ENCODE assay signal across 36 mouse cellular contexts in the genomic region with DNA sequence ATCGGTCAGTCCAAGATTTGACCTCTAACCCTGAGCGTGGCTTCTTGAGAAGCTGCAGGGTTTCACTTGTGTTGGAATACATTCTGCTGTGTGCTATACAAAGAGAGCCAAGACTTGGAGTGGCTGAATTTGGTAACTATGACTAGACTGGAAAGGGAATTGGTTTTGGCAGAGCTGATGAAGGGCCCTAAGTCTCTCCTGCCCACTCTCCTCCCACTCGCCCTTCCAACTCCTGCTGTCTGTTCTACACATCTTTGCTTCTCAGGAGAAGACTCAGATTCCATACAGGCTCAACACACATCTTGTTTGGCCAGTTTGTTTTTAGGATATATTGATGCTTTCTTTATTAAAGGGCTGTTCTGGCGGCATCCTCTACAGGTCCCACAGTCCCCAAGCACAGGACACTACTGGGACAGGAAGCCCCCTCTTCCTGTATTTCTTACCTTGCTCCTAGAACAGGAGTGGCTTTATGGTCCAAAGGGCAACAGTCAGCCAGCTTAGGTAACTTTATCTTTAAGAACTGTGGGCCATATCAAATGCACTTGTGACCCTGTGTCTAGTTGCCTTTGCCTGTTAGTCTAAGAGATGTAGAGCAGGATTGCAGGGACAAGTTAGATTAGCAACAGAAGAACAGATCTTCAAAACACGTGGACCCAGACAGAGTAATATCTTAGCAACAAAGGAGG. TPM values are rescaled to one million over a fixed set of nuclear protein-coding genes. Genes with fewer than 3 reads are reported as not detected.
DNase-seq lines count a peak whose midpoint lies in the region; ATAC-seq lines count a peak whose summit lies in the region.
"Had no signal": no experiment of that assay in that cellular context is flagged by ENCODE, and none has a peak within 500 bp of the region (broad histone marks: within the 10 kb centered on the region; RNA-seq: fewer than 3 reads in every experiment).

No protein-coding gene starts in this region.

- WGBS in neural tube, embryonic 15.5 days = 69% methylated on average over 5 of the region's 5 CpGs

- no peak for ATAC-seq in neural tube, embryonic 15.5 days (ENCODE audit: low FRiP score)
- ATAC-seq: inflammation-experienced regulatory T-cells, adult 6 months; liver, postnatal 0 days; lung, postnatal 0 days; midbrain, embryonic 16.5 days; Patski had no signal

- no peaks in the 10 kb centered on the region for H3K4me1 ChIP-seq in neural tube, embryonic 15.5 days
- H3K4me1 ChIP-seq: embryonic facial prominence, embryonic 12.5 days; forebrain, embryonic 12.5 days; heart, embryonic 10.5 days; limb, embryonic 12.5 days; neural tube, embryonic 13.5 days; stomach, embryonic 15.5 days had no signal

- H3K27ac ChIP-seq in neural tube, embryonic 15.5 days (replicated peaks) = no peak overlapping the region
- H3K27ac ChIP-seq: embryonic facial prominence, embryonic 12.5 days; forebrain, embryonic 12.5 days; gastrocnemius, adult 2 months; heart, embryonic 10.5 days; hindbrain, embryonic 14.5 days; limb, embryonic 12.5 days; macrophage; midbrain, embryonic 10.5 days; neural tube, embryonic 13.5 days; stomach, embryonic 15.5 days had no signal

- peaks cover 72% of the 10 kb centered on the region for H3K36me3 ChIP-seq in neural tube, embryonic 15.5 days

- H3K27me3 ChIP-seq in neural tube, embryonic 15.5 days (replicated peaks) = no peaks in the 10 kb centered on the region
- H3K27me3 ChIP-seq: CH12.LX; embryonic facial prominence, embryonic 12.5 days; forebrain, embryonic 12.5 days; limb, embryonic 12.5 days; neural tube, embryonic 13.5 days; Patski; stomach, embryonic 15.5 days had no signal

- peak; percentile 31 to 37 for DNase-seq in layer of hippocampus, adult 8-10 months (ENCODE audit: low spot score in 2 of 2)
- DNase-seq in layer of hippocampus, adult 11-12 months (ENCODE audit: low spot score) = no peak
- peak; percentile 55 for DNase-seq in right cerebral cortex, postnatal 25 days
- no peak for DNase-seq in right cerebral cortex, postnatal 4 days
- peak; percentile 25 to 35 for DNase-seq in left cerebral cortex, postnatal 14 days (ENCODE audit: low spot score in 2 of 2)
- DNase-seq in yolk sac, embryonic 10.5 days (ENCODE audit: low spot score) = peak; percentile 60
- no peak for DNase-seq in gastrocnemius, adult 8-10 months (ENCODE audit: low spot score in 2 of 2)
- DNase-seq: adrenal gland, adult 2 months; B cell, adult 2 months; cerebellum, adult 11-12 months; cerebellum, postnatal 10 days; gastrocnemius, adult 2 months; heart, postnatal 4 days; kidney, adult 9 months; kidney, postnatal 14 days; liver, postnatal 0 days; thymus, adult 18-20 months had no signal

- intact Hi-C loops in left cerebral cortex, postnatal 14 days (cut with DNase I) = no loop called here

- no peaks in the 10 kb centered on the region for H3K9me3 ChIP-seq in neural tube, embryonic 15.5 days (replicated peaks)
- H3K9me3 ChIP-seq: embryonic facial prominence, embryonic 12.5 days; forebrain, embryonic 12.5 days; G1E; heart, embryonic 10.5 days; limb, embryonic 12.5 days; midbrain, embryonic 10.5 days; neural tube, embryonic 13.5 days; stomach, embryonic 15.5 days had no signal

- H3K4me3 ChIP-seq in neural tube, embryonic 15.5 days (replicated peaks) = no peak overlapping the region
- H3K4me3 ChIP-seq: embryonic facial prominence, embryonic 12.5 days; erythroblast, embryonic 14.5 days; forebrain, embryonic 12.5 days; gastrocnemius, adult 2 months; heart, embryonic 10.5 days; limb, embryonic 12.5 days; midbrain, embryonic 10.5 days; myocyte; neural tube, embryonic 13.5 days; stomach, embryonic 15.5 days had no signal

- no peak overlapping the region for H3K9ac ChIP-seq in neural tube, embryonic 15.5 days (replicated peaks)
- H3K9ac ChIP-seq: embryonic facial prominence, embryonic 12.5 days; forebrain, embryonic 12.5 days; hindbrain, embryonic 14.5 days; limb, embryonic 12.5 days; liver, postnatal 0 days; neural tube, embryonic 13.5 days; stomach, embryonic 15.5 days had no signal

- H3K4me2 ChIP-seq in neural tube, embryonic 15.5 days = no peak overlapping the region
- H3K4me2 ChIP-seq: embryonic facial prominence, embryonic 12.5 days; forebrain, embryonic 12.5 days; hindbrain, embryonic 14.5 days; limb, embryonic 12.5 days; liver, embryonic 11.5 days; neural tube, embryonic 13.5 days; stomach, embryonic 15.5 days had no signal

RNA-seq across cellular contexts. Expression of a gene that starts 38.9 kb away (rescaled TPM):
- total RNA-seq in layer of hippocampus, adult 8-10 months (2022) = 1 to 10 TPM; 2.1 to 3.5 (median 2.8) TPM
- total RNA-seq in left cerebral cortex, postnatal 14 days (2021) = 10 to 100 TPM in 1 of 2 experiments, 1 to 10 TPM in 1; 3.0 to 10.0 TPM
- polyA plus RNA-seq in neural tube, embryonic 15.5 days (2015; fragmentation: Nextera tagmentation; extraction: Ambion mirVana) = 1.9 and 2.9 TPM in 2 replicates
- 100 to 1,000 TPM; 386 to 447 (median 408) TPM for total RNA-seq in gastrocnemius, adult 8-10 months (2022)
- polyA plus RNA-seq: hindbrain, embryonic 14.5 days had no signal

RNA-seq across cellular contexts. Expression of a gene that starts 52.2 kb away (rescaled TPM):
- total RNA-seq in layer of hippocampus, adult 8-10 months (2022) = 1 to 10 TPM; 2.9 to 4.4 (median 3.6) TPM
- total RNA-seq in left cerebral cortex, postnatal 14 days (2021) = 1 to 10 TPM; 7.4 to 8.9 TPM
- polyA plus RNA-seq in neural tube, embryonic 15.5 days (2015; fragmentation: Nextera tagmentation; extraction: Ambion mirVana) = 17.8 and 22.5 TPM in 2 replicates
- 10 to 100 TPM in 1 of 4 experiments, 1 to 10 TPM in 3; 4.6 to 11.1 (median 7.6) TPM for total RNA-seq in gastrocnemius, adult 8-10 months (2022)
- polyA plus RNA-seq: inflammation-experienced regulatory T-cells, adult 6 months; macrophage had no signal

RNA-seq across cellular contexts. Expression of a gene that starts 59.7 kb away (rescaled TPM):
- total RNA-seq in layer of hippocampus, adult 8-10 months (2022) = 10 to 100 TPM; 21.7 to 31.3 (median 29.1) TPM
- 10 to 100 TPM; 27.5 to 32.9 TPM for total RNA-seq in left cerebral cortex, postnatal 14 days (2021)
- 50.4 and 69.9 TPM in 2 replicates for polyA plus RNA-seq in neural tube, embryonic 15.5 days (2015; fragmentation: Nextera tagmentation; extraction: Ambion mirVana)
- 10 to 100 TPM; 20.3 to 23.0 (median 22.8) TPM for total RNA-seq in gastrocnemius, adult 8-10 months (2022)

Comparison
In these comparisons a context has a peak if more than half of its experiments do, and no peak if none do; other contexts are left out.
1. DNase-seq: peak in layer of hippocampus, adult 8-10 months (2 of 2), right cerebral cortex, postnatal 25 days (single experiment), left cerebral cortex, postnatal 14 days (2 of 2) and yolk sac, embryonic 10.5 days (single experiment); none in layer of hippocampus, adult 11-12 months (single experiment), right cerebral cortex, postnatal 4 days (single experiment) and gastrocnemius, adult 8-10 months (0 of 2).
2. RNA of a gene that starts 38.9 kb away (total RNA-seq): 386 to 447 TPM in gastrocnemius, adult 8-10 months; 3.0 to 10.0 TPM in left cerebral cortex, postnatal 14 days and 2.1 to 3.5 TPM in layer of hippocampus, adult 8-10 months; every median in the first group is over 10 times any median in the second.